Mouse (Mus musculus) neural tube, postnatal 0 days (tissue): ENCODE measurements around the gene Slc27a3. TPM values are rescaled to one million over a fixed set of nuclear protein-coding genes. Genes with fewer than 3 reads are reported as not detected.

Experiments used
- polyA plus RNA-seq: library from polyadenylated mRNA; unstranded; fragments of >200 nt; fragmentation: Nextera tagmentation; extraction: Ambion mirVana; gene quantifications from 2 replicates; pipeline ENCODE4 v1.2.1, GENCODE M21; 2015

Slc27a3 gene
- 32.3 and 32.4 TPM in 2 replicates for polyA plus RNA-seq

GRCm38 (mm10) chr3:90389511-90390490, at the start of gene Slc27a3:
Gene Slc27a3 (minus strand): TSS chr3:90389938.

GRCm38 (mm10) chr3:90433381-90434020, 43.8 kb upstream of the Slc27a3 start, which contains the start of gene Ints3:
Gene Ints3 (minus strand): TSS chr3:90433622.

Other genes with a start within 250 kb of the Slc27a3 start
- gene Rps27, start 176.3 kb downstream of the Slc27a3 start, polyA plus RNA-seq = 858 and 955 TPM in 2 replicates
- gene Rab13, start 176.2 kb downstream of the Slc27a3 start, polyA plus RNA-seq = 18.7 and 20.7 TPM in 2 replicates
- 118 and 126 TPM in 2 replicates for gene Jtb, start 158.3 kb downstream of the Slc27a3 start, polyA plus RNA-seq
- gene Creb3l4, start 146.4 kb downstream of the Slc27a3 start, polyA plus RNA-seq = 1.1 and 1.5 TPM in 2 replicates
- gene Slc39a1, start 141.8 kb downstream of the Slc27a3 start, polyA plus RNA-seq = 65.1 and 72.0 TPM in 2 replicates
- 13.4 and 16.6 TPM in 2 replicates for gene Crtc2, start 135.8 kb downstream of the Slc27a3 start, polyA plus RNA-seq
- gene Dennd4b, start 124.8 kb downstream of the Slc27a3 start, polyA plus RNA-seq = 6.4 and 7.7 TPM in 2 replicates
- gene Gatad2b, start 96.8 kb downstream of the Slc27a3 start, polyA plus RNA-seq = 11.2 and 14.6 TPM in 2 replicates
- 19.9 and 23.1 TPM in 2 replicates for gene Ints3, start 43.7 kb upstream of the Slc27a3 start, polyA plus RNA-seq
- 2.8 and 3.6 TPM in 2 replicates for gene Npr1, start 75.9 kb upstream of the Slc27a3 start, polyA plus RNA-seq
- 150 and 158 TPM in 2 replicates for gene Ilf2, start 86.2 kb upstream of the Slc27a3 start, polyA plus RNA-seq
- gene Snapin, start 101.1 kb upstream of the Slc27a3 start, polyA plus RNA-seq = 107 and 109 TPM in 2 replicates
- gene Chtop, start 119.6 kb upstream of the Slc27a3 start, polyA plus RNA-seq = 148 and 149 TPM in 2 replicates
- gene S100a1, start 124.5 kb upstream of the Slc27a3 start, polyA plus RNA-seq = 121 and 135 TPM in 2 replicates
- 50.6 and 58.5 TPM in 2 replicates for gene S100a13, start 124.5 kb upstream of the Slc27a3 start, polyA plus RNA-seq
- not detected in 2 replicates for gene S100a14, start 136.9 kb upstream of the Slc27a3 start, polyA plus RNA-seq
- gene S100a16, start 147.3 kb upstream of the Slc27a3 start, polyA plus RNA-seq = 145 and 153 TPM in 2 replicates
- gene S100a3, start 170.6 kb upstream of the Slc27a3 start, polyA plus RNA-seq = 5.1 TPM in 2 replicates
- not detected in 2 replicates for gene S100a2, start 200.3 kb upstream of the Slc27a3 start, polyA plus RNA-seq
- not detected in 2 replicates for gene Gm42674, start 212.0 kb upstream of the Slc27a3 start, polyA plus RNA-seq
- 6.7 and 10.3 TPM in 2 replicates for gene S100a4, start 213.8 kb upstream of the Slc27a3 start, polyA plus RNA-seq
- not detected in 2 replicates for gene S100a5, start 218.6 kb upstream of the Slc27a3 start, polyA plus RNA-seq
- gene S100a6, start 222.9 kb upstream of the Slc27a3 start, polyA plus RNA-seq = 129 and 201 TPM in 2 replicates